Mouse (Mus musculus) spleen, postnatal 36 days (tissue): ENCODE data around the gene Tacc2.

Experiments
- DNase-seq, 2 experiments: peaks; one replicate each; pipeline ENCODE4 v3.0.0; 2022; ENCODE audit warnings: low spot score in 2 of 2, mixed read lengths in 1 of 2

Gene Tacc2

DNA sequence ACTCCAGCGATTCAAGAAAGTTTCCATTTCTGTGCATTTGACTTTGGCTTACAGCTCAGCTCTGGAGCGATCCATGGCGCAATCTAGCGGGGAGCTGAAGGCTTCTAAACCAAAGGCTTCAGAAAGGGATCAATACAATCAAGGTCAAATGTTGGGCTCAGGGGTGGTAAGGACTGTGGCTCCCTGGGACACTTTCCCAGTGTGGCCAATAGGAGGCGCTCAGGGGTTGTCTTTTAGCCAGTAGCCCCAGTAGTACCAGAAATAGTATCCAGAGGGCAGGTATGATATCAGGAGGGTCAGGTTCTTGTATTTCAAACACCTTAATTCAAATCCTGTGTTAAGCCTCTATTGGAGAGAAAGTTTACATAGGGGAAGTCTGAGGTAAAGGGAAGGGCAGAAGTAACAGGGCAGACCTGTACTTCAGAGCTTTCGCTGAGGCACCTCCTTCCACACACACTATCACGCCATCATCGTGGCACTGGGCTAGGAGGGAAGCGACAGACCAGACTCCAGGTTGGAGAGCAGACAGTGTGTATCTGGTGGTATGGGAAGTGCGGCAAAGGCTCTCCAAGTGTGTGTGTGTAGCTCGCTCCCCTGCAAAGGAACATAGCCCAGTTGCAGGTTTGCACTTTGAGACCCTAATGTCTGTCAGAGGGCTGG, 196.1 kb downstream of the Tacc2 start:
- peak; percentile 13 to 20 for DNase-seq

DNA sequence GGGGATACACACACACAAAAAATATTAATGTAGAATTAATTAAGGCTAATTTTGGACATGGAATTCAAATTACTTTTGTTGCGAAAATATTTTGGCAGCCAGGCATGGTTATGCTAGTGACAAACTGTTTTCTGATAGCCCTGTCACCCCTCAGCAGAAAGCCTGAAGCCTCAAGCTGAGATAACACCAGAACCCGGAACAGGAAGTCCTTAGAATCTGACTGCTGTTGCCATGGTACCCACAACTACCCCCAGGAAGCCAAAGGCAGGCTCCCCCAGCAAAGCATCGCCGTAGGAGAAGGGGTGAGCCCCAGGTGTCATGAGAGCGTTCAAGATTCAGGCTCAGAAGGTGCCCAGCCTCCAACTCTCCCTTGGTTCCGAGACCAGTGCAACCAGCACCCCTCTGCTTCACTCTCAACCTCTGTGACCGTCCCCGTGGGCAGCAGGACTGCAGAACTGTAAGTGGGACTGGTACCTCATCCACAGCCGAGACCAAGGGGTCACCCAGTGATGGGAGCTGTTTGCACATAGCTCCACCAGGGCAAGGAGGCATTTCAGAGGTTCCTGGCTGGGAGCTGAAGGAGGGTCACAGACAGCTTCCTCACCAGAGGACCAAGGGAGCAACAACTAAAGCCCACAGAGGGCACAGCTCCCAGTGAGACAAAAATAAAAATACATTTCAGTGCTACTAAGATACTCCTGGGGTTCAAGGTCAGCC, 196.8 kb downstream of the Tacc2 start, which contains the start of gene Btbd16:
Gene Btbd16 (plus strand): TSS at position 156 of the 717 bp plus-strand sequence.
- peak in 1 of 2 experiments; percentile 3 for DNase-seq

DNA sequence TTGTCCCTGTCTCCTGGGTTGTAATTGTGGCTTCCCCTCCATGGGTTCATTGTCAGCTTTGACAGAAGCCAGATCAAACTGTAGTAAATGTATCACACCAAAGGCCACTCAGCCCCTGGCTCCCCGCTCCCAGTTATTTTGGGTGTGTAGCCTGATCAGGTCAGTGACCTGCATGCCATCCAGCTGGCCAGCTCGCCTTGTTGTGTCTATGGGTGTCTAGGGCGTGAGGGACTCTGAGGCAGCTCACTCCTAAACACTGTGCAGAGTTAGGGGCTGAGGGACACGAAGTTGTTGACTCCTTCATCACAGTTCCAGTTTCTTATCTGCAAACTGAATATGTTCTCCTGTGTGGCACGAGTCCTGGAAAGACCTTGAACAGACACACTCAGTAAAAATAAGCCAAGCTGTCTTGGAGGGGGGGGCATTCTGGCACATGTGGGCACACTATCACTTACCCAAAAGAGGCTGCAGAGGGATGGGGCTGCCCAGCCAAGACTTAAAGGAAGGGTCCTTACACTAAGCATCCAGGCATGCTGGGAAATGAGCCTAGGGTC, 203.7 kb downstream of the Tacc2 start:
- no peak for DNase-seq

DNA sequence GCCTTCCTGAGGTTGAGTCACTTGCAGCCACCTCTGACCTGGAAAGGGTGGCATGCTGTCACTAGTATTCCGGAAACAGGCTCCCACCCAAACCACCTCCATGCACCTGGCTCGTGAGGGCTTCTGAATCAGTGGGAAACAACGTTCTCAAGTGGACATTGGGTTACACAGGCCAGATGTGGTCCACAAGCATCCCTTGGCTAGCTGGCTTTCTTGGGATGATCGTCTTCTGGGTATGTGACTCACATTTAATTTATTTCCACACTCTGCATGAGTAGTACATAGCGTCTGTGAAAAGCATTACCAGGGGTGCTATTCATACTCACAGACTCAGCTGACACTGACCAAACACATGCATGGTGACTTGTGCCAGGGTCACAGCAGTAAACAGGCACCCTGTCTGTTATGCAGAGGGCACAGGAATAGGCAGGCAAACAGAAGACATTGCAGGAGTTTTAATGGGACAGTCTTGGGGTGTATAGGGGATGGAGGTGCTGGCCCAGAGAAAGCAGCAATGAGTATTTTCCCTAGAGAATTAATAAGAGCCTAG, 205.3 kb downstream of the Tacc2 start:
- DNase-seq, result no peak

DNA sequence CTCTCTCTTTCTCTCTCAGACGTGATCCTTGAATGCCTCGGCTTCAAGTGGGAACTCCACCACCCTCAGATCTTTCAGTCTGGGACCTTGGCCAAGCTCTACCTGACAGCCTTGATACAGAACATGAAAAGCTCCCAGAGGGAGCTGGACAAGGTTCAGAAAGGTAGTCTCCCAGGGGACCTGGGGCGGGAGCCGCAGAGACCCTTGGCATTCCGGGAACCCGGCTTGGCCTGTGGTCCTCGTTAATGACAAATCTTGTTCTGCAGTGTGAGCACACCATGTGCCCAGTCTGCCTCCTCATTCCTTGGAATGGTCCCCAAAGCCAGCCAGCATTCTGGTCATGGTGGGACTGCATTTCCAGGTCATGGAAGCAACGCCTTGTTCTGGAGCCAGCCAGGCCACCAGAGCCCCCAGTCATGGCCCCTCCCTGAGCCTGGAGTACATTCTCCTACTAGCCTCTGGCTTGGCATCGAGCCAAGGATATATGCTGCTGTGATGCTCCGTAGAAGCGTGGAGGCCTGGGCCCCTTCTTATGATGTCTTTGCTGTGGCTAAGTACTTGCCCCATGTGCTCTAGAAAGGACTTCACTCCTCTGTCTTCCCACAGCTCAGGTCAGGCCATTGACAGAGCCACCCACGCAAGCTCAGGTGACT, 208.8 kb downstream of the Tacc2 start:
- no peak for DNase-seq

DNA sequence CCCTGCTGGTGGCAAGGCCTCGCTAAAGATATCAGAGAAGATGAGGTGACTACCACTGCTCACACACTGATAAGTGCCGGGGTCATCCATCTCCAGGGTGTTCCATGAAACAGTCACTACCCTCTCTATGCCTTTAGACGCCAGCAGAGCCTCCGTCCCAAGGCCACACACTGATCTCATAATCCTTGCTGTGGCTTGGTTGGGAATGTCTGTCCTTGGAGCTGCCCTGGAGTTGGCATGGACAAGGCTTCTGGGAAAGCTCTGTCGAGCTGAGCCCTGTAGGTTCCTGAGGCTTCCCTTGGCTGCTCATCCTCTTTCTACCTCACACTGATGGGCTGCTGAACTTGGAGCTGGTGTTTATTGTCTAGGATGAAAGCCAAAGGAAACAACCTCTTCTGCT, 209.5 kb downstream of the Tacc2 start:
- no peak for DNase-seq

DNA sequence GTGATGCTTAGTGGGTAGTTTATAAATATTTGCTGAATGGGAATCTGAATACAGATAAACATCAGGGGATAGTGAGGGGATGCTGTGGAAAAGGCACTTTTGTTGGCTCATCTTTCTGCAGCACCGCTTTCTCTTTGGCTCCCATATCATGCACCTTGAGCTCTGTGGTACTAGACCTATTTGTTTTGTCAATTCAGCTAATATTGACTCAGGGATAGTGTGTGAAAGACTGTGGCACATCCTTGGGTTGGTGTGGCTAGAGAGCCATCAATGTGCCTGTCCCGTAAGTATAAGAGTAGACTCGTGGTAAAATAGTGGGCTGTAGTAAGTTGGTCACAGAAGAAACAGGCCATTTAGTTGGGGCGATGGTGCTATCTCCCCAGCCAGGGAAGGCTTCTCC, 210.3 kb downstream of the Tacc2 start:
- DNase-seq, result no peak

DNA sequence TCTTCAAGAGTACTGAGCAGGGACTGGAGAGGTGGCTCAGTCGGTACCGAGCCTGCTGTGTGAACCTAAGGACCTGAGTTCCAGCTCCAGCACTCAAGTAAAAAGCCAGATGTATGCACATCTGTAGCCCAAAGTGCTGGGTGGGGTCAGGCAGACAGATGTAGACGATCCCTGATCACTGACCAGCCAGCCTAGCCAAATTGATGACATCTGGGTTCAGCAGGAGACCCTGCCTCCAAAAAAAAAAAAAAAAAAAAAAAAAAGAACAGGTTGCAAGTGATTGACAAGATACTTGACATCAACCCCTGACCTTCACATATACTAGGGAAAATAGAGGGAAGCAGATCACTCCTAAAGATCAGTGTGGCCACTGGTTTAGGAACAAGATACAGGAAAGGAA, 211.7 kb downstream of the Tacc2 start:
- no peak for DNase-seq

DNA sequence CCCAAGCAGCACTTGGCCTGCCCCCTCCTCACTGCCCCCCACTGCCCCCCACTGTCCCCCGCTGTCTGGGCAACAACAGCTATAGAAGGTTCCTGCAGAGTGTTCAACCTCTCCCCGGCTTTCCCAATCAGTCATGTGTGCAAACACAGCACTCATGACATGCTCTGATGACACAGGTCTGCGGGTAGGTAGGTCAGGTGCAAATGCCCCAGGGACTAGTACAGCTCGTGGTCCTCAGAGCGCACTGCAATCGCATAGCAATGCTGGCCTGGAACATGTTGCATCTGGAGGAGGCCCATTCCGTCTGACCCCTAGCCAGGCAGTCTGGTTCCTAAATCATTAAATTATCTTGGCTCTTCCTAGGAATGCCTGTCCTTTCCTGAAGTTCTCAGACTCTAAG, 212.2 kb downstream of the Tacc2 start:
- no peak for DNase-seq

DNA sequence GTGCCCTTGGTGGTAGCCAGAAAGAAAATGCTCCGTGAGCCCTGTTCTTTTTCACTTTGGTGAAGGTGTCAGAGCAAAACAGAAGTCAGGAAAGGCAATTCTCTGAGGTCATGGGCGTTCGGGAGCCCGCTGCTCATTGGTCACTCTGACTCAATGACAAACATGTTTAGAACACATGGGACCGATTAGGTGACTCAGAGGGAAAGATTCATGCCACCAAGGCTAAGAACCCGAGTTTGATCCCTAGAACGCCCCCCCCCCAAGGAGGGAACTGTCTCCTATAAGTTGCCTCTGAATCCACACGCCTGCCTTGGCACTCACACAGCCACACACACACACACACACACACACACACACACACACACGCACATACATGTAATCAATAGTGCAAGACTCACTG, 216.4 kb downstream of the Tacc2 start:
- DNase-seq, result no peak

DNA sequence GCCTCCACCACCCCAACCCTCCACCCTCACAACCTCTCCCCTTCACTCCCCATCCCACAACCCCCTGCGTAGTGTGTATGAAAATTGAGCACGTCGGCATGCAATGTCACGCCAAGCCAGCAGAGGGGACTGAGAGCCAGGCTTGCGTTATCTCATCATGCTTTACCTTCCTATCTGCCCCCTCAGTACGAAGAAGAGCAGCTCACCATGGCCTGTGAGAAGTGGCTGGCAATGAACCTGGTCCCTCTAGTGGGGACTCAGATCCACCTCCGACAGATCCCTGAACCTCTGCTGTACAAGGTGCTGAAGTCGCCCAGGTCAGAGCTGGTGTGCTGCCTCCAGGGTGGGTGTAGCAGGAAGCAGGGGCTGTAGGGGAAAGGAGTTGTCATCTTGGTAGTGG, 219.5 kb downstream of the Tacc2 start:
- no peak for DNase-seq

DNA sequence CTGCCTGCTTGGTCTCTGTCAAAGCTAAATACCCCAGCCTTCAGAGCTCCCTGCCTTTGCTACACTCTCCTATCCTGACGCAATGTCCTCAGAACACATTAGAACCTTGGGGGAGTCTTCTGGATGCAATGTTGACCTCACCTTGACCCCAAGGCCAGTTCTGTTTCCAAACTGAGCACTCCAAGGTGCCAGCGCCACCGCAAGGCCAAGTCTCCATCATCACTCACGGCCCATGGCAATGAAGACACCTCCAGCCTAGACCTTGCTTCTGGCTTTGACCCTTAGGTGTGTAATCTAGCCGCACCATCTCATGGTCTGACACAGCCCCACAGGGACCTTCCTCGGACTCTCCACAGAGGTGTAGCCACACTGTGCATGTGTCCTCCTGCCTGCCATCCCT, 220.3 kb downstream of the Tacc2 start:
- no peak for DNase-seq

DNA sequence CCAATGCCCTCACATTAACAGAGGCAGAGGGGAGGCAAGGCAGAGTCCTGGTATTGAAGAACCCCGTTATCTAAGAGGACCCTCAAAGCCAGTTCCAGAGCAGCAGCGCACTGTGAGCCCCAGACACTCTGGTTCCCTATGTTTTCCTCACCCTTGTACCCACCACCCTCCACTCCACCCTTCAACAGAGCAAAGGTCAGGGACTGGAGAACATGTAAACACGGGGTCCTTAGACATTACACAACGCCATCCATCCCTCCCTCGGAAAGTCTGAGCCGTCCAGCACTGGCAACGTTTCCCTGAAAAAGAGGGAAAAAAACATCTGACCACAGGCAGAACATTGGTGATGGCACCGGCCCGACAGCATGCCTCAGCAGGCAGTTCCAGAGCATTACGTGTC, 222.2 kb downstream of the Tacc2 start:
- DNase-seq, result no peak

DNA sequence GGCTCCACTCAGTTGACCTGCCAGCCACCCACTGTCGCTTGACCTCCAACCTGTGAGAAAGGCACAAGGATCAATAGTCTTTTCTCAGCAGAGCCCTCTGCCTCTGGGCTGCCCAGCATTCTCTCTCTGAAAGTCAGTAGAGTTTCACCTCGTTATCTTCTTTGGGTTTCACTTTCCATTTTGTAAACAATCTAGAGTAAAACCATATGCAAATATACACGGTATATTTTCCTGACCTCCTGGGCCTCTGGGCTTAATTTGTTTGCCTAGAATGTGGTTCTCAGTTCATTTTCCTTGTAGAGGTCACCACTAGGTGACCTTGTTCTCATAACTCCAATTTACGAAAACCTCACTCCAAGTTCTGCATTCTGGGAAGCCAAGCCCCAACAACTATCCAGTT, 223.4 kb downstream of the Tacc2 start:
- peak in 1 of 2 experiments; percentile 13 for DNase-seq

DNA sequence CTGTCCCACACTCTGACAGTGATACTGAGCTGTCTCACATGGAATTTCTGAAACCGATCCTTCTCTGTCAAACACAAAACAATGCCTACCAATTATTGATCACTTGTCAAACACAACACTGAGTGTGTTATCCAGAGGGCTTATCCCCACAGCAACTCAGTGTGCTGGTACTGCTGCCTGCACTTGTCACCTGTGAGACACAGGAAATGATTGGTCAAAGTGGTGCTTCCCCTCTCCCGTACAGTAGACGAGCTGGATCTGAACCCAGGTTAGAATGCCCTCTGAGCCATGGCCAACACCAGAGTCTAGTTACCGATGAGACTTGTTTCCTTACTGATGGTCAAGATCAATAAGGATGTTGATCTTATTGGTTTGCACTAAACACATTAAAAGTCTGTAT, 224.6 kb downstream of the Tacc2 start:
- no peak for DNase-seq

DNA sequence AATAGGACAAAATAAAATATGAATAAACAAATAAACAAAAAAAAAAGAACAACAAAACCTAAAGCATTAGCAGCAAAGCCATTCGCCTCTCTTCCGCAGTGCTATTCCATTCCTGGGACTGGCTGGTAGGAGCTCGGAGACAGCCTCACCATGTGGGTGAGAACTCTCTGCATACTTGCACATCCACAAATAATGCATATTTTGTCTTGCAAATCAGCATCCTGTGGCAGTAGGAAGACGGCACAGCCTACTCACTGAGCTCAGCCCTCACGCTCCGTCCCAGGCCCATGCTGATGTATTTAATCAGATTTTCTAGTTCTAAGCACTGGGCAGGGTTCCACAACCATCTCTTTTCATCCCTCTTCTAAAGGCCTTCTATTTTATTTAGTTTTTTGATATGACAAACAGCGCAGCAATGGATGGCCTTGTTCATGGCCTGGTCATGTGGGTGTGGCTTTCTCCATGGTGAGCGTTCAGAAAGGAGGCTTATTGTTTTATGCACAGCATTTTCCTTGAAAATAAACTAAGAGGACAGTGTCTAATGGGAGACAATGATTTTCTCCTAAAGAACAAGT, 226.1 kb downstream of the Tacc2 start:
- DNase-seq, result no peak

DNA sequence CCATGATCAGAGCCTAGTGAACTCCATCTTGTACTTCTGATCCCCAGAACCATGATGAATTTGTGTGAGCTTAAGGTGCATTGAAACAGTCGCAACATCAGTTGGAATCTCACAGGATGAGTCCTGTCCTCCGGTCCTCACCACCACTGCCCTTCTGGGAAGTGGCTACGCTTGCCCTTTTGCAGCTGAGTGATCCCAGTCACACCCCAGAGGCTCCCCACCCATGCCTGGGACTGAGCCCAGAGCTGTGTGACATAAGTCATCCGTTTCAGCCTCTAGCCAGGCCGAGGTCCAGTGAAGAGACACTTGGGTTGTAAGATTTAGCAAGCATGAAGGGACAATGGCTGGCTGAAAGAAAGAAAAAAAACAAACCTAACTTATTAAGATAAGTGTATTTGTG, 227.8 kb downstream of the Tacc2 start:
- DNase-seq, result no peak

DNA sequence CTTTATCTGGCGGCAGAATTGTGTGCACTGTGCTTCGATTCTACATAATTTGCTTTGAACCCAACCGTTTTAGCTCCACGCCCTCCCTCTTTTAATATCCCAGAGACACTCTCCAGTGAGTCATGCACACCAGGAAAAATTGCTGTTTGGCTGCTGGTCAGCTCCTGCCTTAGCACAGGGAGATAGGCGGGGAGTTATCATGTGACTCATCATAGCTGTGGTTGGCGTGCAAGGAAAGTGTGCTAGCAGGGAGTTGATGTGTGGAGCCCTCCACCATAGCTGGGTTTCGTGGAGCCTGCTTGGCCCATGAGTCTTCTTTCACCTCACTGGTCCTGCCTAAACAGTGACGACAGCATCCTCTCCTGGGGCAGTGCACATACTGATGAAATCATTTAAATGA, 230.5 kb downstream of the Tacc2 start:
- no peak for DNase-seq

DNA sequence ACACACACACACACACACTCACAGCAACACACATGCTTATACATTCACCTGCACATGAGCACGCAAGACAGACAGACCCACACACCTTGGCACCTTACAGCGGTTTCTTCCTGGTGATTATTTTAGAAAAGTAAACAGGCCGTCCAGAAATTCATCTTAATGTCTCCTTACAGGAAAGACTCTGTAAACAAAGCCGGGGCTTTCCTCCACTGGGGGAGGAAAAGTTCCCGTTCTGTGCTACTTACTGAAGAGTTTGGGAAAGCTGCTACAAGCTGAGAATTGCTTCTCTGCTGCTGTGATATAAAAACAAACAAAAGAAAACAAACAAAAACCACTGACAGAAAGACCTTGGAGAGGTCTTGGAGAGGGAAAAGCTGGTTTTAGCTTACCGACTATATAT, 231.5 kb downstream of the Tacc2 start:
- DNase-seq, result no peak

DNA sequence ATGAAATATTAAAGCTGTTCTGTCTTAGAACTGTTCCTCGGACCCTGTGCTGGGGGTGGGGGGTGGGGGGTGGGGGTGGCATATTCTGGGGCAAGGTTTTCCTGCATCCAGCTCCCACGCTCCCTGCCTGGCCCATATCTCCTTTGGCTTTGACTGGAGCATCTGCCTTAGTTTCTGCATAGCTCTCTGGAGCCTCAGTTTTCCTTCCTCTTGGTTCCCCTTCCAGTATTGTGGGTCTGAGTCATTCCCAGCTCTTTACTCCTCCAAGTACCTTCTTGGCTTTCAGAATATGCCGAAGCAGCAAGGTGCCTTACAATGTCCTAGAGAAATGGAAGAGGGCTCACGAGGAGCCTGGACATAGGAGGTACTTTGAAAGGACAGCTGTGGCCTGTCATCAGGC, 233.0 kb downstream of the Tacc2 start:
- no peak for DNase-seq

DNA sequence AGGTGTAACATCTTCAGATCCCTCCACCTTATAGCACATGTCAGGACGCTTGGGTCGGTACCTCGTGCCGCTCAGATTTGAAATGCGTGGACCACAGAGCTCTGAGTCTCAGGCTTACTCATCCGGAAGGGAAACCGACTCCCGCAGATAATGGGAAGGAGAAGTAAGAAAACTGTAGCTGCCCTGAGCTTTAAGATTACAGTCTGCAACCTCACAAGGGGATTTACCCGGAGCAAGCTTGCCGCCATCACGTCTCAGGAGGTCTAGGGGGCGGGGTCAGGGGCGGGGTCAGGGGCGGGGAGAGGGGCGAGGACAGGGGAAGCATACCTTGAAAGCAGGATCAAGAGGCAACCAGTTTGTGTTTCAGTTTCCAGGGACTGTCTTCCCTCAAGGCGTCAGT, 235.2 kb downstream of the Tacc2 start:
- no peak for DNase-seq
